Comparison of ENCODE assay signal across 25 mouse cellular contexts in genomic region chr1:18384079-18384478, GRCm38 (mm10).
"Had no signal": no experiment of that assay in that cellular context is flagged by ENCODE, and none has a peak within 500 bp of the region (broad histone marks: within the 10 kb centered on the region; RNA-seq: fewer than 3 reads in every experiment).

No protein-coding gene starts in this region.

- ATAC-seq: hindbrain, embryonic 16.5 days; inflammation-experienced regulatory T-cells, adult 6 months; intestine, embryonic 15.5 days; intestine, postnatal 0 days; liver, embryonic 12.5 days had no signal

- H3K9me3 ChIP-seq: heart, embryonic 10.5 days; heart, embryonic 12.5 days; hindbrain, embryonic 10.5 days; hindbrain, embryonic 12.5 days; intestine, embryonic 15.5 days; limb, embryonic 13.5 days; limb, embryonic 15.5 days; liver, embryonic 12.5 days had no signal

- H3K27me3 ChIP-seq: heart, embryonic 12.5 days; hindbrain, embryonic 12.5 days; intestine, embryonic 15.5 days; limb, embryonic 13.5 days; limb, embryonic 15.5 days; liver, embryonic 12.5 days had no signal

- H3K4me1 ChIP-seq: heart, embryonic 10.5 days; heart, embryonic 12.5 days; hindbrain, embryonic 10.5 days; hindbrain, embryonic 12.5 days; intestine, embryonic 15.5 days; limb, embryonic 13.5 days; limb, embryonic 15.5 days; liver, embryonic 12.5 days had no signal

- H3K4me3 ChIP-seq: gastrocnemius, adult 2 months; heart, embryonic 10.5 days; heart, embryonic 12.5 days; hindbrain, embryonic 10.5 days; hindbrain, embryonic 12.5 days; intestine, embryonic 15.5 days; left cerebral cortex, adult 2 months; limb, embryonic 13.5 days; limb, embryonic 15.5 days; liver, embryonic 12.5 days had no signal

- H3K9ac ChIP-seq: heart, embryonic 12.5 days; hindbrain, embryonic 12.5 days; hindbrain, embryonic 14.5 days; intestine, embryonic 15.5 days; limb, embryonic 13.5 days; limb, embryonic 15.5 days; liver, embryonic 12.5 days had no signal

- DNase-seq: gastrocnemius, adult 2 months; gastrocnemius, postnatal 10 days; gastrocnemius, postnatal 25 days; heart, adult 18-20 months; heart, postnatal 10 days; heart, postnatal 4 days; kidney, adult 18-20 months; kidney, adult 8-10 months; kidney, postnatal 10 days; kidney, postnatal 25 days; kidney, postnatal 4 days; left cerebral cortex, postnatal 4 days had no signal

- H3K4me2 ChIP-seq: heart, embryonic 12.5 days; hindbrain, embryonic 12.5 days; hindbrain, embryonic 14.5 days; intestine, embryonic 15.5 days; limb, embryonic 13.5 days; limb, embryonic 15.5 days; liver, embryonic 12.5 days had no signal

- H3K36me3 ChIP-seq: heart, embryonic 10.5 days; heart, embryonic 12.5 days; hindbrain, embryonic 10.5 days; hindbrain, embryonic 12.5 days; intestine, embryonic 15.5 days; limb, embryonic 13.5 days; limb, embryonic 15.5 days; liver, embryonic 12.5 days had no signal

- H3K27ac ChIP-seq: gastrocnemius, adult 2 months; heart, embryonic 10.5 days; hindbrain, embryonic 10.5 days; hindbrain, embryonic 12.5 days; hindbrain, embryonic 14.5 days; intestine, embryonic 15.5 days; left cerebral cortex, adult 2 months; limb, embryonic 13.5 days; limb, embryonic 15.5 days; liver, embryonic 12.5 days had no signal
